Mouse (Mus musculus): ENCODE measurements at regions not wholly inside any gene's neighbourhood (a gene's known extent, or its start where the extent isn't known, plus 50 kb on each side); places are given as distances from the start of the nearest gene placed in this dataset.

GRCm38 (mm10) chr9:47471767-47472420 is 58.1 kb upstream of the Cadm1 start:
- DNase-seq (ENCODE audit: low spot score, missing footprints) (peak; percentile 75), ATAC-seq (ENCODE audit: low FRiP score) (no peak)
- no peak overlapping the region for H3K9ac ChIP-seq (ENCODE audit: low read length)
- H3K9me3 ChIP-seq (ENCODE audit: control insufficient read depth, low read length), result no peaks in the 10 kb centered on the region
- H3K4me3 ChIP-seq (ENCODE audit: low read depth, low read length), result no peak overlapping the region
- no peak overlapping the region for H3K4me2 ChIP-seq
- no peaks in the 10 kb centered on the region for H3K27me3 ChIP-seq (ENCODE audit: control insufficient read depth, insufficient read depth, low read length)
- peaks cover 3% of the 10 kb centered on the region for H3K4me1 ChIP-seq (ENCODE audit: control insufficient read depth, insufficient read depth, low read length)
- 34% methylated on average over 10 of the region's 10 CpGs for WGBS
- H3K27ac ChIP-seq (ENCODE audit: low read depth, low read length), result no peak overlapping the region
- no peaks in the 10 kb centered on the region for H3K36me3 ChIP-seq (ENCODE audit: control insufficient read depth, insufficient read depth, low read length)

GRCm38 (mm10) chr9:47473776-47474365 is 56.1 kb upstream of the Cadm1 start:
- ATAC-seq (ENCODE audit: low FRiP score) (no peak), DNase-seq (ENCODE audit: low spot score, missing footprints) (peak; percentile 75)
- Histone ChIP-seq H3K9ac (ENCODE audit: low read length) (no peak overlapping the region), H3K36me3 (ENCODE audit: control insufficient read depth, insufficient read depth, low read length) (no peaks in the 10 kb centered on the region), H3K27me3 (ENCODE audit: control insufficient read depth, insufficient read depth, low read length) (no peaks in the 10 kb centered on the region), H3K27ac (ENCODE audit: low read depth, low read length) (no peak overlapping the region), H3K4me1 (ENCODE audit: control insufficient read depth, insufficient read depth, low read length) (peaks cover 3% of the 10 kb centered on the region), H3K9me3 (ENCODE audit: control insufficient read depth, low read length) (no peaks in the 10 kb centered on the region), H3K4me3 (ENCODE audit: low read depth, low read length) (no peak overlapping the region), H3K4me2 (no peak overlapping the region)
- WGBS, result 81% methylated on average over 5 of the region's 5 CpGs

GRCm38 (mm10) chr9:47474776-47475175 is 55.2 kb upstream of the Cadm1 start:
- no peak overlapping the region for H3K27ac ChIP-seq (ENCODE audit: low read depth, low read length)
- WGBS, result 51% methylated on average over 5 of the region's 5 CpGs
- no peaks in the 10 kb centered on the region for H3K9me3 ChIP-seq (ENCODE audit: control insufficient read depth, low read length)

GRCm38 (mm10) chr9:47477889-47478288 is 52.1 kb upstream of the Cadm1 start:
- Histone ChIP-seq H3K9ac (ENCODE audit: low read length) (no peak overlapping the region), H3K36me3 (ENCODE audit: control insufficient read depth, insufficient read depth, low read length) (no peaks in the 10 kb centered on the region), H3K27me3 (ENCODE audit: control insufficient read depth, insufficient read depth, low read length) (no peaks in the 10 kb centered on the region), H3K27ac (ENCODE audit: low read depth, low read length) (no peak overlapping the region), H3K9me3 (ENCODE audit: control insufficient read depth, low read length) (no peaks in the 10 kb centered on the region), H3K4me3 (ENCODE audit: low read depth, low read length) (no peak overlapping the region), H3K4me1 (ENCODE audit: control insufficient read depth, insufficient read depth, low read length) (no peaks in the 10 kb centered on the region), H3K4me2 (no peak overlapping the region)
- DNase-seq (ENCODE audit: low spot score, missing footprints) (no peak), ATAC-seq (ENCODE audit: low FRiP score) (no peak)
- WGBS, result 86% methylated on average over 2 of the region's 2 CpGs

More at GRCm38 (mm10) chr9:47474776-47475175, 55.2 kb upstream of the Cadm1 start:
- Histone ChIP-seq H3K4me1 (ENCODE audit: control insufficient read depth, insufficient read depth, low read length) (peaks cover 3% of the 10 kb centered on the region), H3K4me3 (ENCODE audit: low read depth, low read length) (no peak overlapping the region), H3K9ac (ENCODE audit: low read length) (no peak overlapping the region), H3K27me3 (ENCODE audit: control insufficient read depth, insufficient read depth, low read length) (no peaks in the 10 kb centered on the region), H3K36me3 (ENCODE audit: control insufficient read depth, insufficient read depth, low read length) (no peaks in the 10 kb centered on the region), H3K4me2 (no peak overlapping the region)
- DNase-seq (ENCODE audit: low spot score, missing footprints) (peak; percentile 67), ATAC-seq (ENCODE audit: low FRiP score) (no peak)

Data from midbrain, embryonic 11.5 days (tissue).